Mouse (Mus musculus) stomach, postnatal 0 days (tissue): ENCODE measurements at regions not wholly inside any gene's neighbourhood (a gene's known extent, or its start where the extent isn't known, plus 50 kb on each side); places are given as distances from the start of the nearest gene placed in this dataset.

Experiments
- CTCF ChIP-seq: IDR thresholded peaks from 2 replicates; pipeline ENCODE4 v1.5.1; 2016; ENCODE audit warnings: antibody characterized with exemption, low read depth, mild to moderate bottlenecking, moderate library complexity
- EP300 ChIP-seq: optimal IDR thresholded peaks from 2 replicates; pipeline ENCODE3; 2016; ENCODE audit warnings: antibody characterized with exemption

- no peak for TF ChIP-seq CTCF
- TF ChIP-seq EP300 = no peak
These were observed 143.8 kb upstream of the Noct start for GRCm38 (mm10) chr3:51080415-51080814.
